ENCODE assay signal across 1 mouse cellular context in the genomic region with DNA sequence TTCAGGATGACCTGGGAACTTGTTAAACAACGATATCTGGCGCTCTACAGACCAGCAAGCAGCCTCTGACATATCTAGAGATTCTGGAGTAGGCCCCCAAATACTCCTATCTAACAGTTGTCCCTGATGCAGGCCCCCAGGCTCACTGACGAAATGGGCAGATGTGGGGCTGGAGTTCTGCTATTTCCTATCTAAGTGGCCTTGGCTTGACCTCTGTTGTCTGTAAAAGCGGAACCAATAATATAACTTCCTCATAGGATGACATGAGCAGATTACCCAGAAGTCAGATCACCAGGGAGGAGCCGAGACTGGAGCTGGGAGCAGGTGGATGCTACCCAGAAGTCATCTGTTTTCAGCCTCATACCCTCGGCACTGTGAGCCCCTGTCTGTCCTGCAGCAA.
TF ChIP-seq lines count a peak whose summit lies in the region.

No protein-coding gene starts in this region.

TF ChIP-seq in MEL, 35 proteins besides CTCF, POLR2A, EP300 and RAD21 (continued from another document):
- TF ChIP-seq MYC (IDR thresholded peaks at IDR 0.05; ENCODE audit: low read depth, low read length) (no peak), CHD2 (IDR thresholded peaks at IDR 0.05; ENCODE audit: low read length) (no peak), MAX (IDR thresholded peaks at IDR 0.05; ENCODE audit: low read length) (no peak), TCF12 (IDR thresholded peaks at IDR 0.05; ENCODE audit: low read depth, low read length) (peak; percentile 79), NRF1 (IDR thresholded peaks at IDR 0.05; ENCODE audit: insufficient read depth, low read depth, low read length, poor library complexity, severe bottlenecking) (no peak), ZNF384 (IDR thresholded peaks at IDR 0.05; ENCODE audit: low read depth, low read length) (no peak), BHLHE40 (IDR thresholded peaks at IDR 0.05; ENCODE audit: borderline replicate concordance, low read depth, low read length) (no peak), SIN3A (IDR thresholded peaks at IDR 0.05; ENCODE audit: low read length) (peak; percentile 71), USF1 (IDR thresholded peaks at IDR 0.05; ENCODE audit: low read depth, low read length) (no peak), MAFK (IDR thresholded peaks at IDR 0.05; ENCODE audit: borderline replicate concordance, low read depth, low read length) (no peak), GATA1 (IDR thresholded peaks at IDR 0.05; ENCODE audit: low read depth, low read length) (peak; percentile 76), ETS1 (IDR thresholded peaks at IDR 0.05; ENCODE audit: low read depth, low read length) (peak; percentile 85), SMC3 (IDR thresholded peaks at IDR 0.05; ENCODE audit: low read depth, low read length) (no peak), POLR2AphosphoS5 (IDR thresholded peaks at IDR 0.05; ENCODE audit: borderline replicate concordance, low read depth, low read length) (no peak), ZKSCAN1 (IDR thresholded peaks at IDR 0.05; ENCODE audit: low read depth, low read length) (no peak), HCFC1 (IDR thresholded peaks at IDR 0.05; ENCODE audit: low read depth, low read length) (peak; percentile 71), MXI1 (IDR thresholded peaks at IDR 0.05; ENCODE audit: low read depth, low read length) (peak; percentile 37; the same call in 1 of the 2 replicates), TBP (IDR thresholded peaks at IDR 0.05; ENCODE audit: low read depth, low read length) (0 out of 2 replicates have a peak, but pooled peaks have one; percentile 50), TAL1 (IDR thresholded peaks at IDR 0.05; ENCODE audit: low read length) (peak; percentile 63), MAZ (IDR thresholded peaks at IDR 0.05; ENCODE audit: low read depth, low read length) (0 out of 2 replicates have a peak, but pooled peaks have one; percentile 22)
